Mouse (Mus musculus) cerebellum, postnatal 36 days (tissue): ENCODE measurements around the gene Ankar.
A peak's percentile ranks its signal among the peaks of the same experiment; 100 is the strongest.

Source experiments
- DNase-seq, 2 experiments: peaks; one replicate each; pipeline ENCODE4 v3.0.0; 2021 to 2022; ENCODE audit warnings: mixed read lengths in 2 of 2

The Ankar gene

GRCm38 (mm10) chr1:72710753-72711653 lies 10.6 kb upstream of the Ankar start, which contains the start of gene Rpl37a:
TSS of gene Rpl37a (plus strand) at chr1:72711290.
- DNase-seq: peak; percentile 95 to 97

- no peak for DNase-seq
Measured at GRCm38 (mm10) chr1:72707525-72707924, 7.1 kb upstream of the Ankar start.

GRCm38 (mm10) chr1:72698651-72699050 lies 1.7 kb downstream of the Ankar start:
- DNase-seq: peak in 1 of 2 experiments; percentile 14

GRCm38 (mm10) chr1:72696256-72696655 lies 4.1 kb downstream of the Ankar start:
- no peak for DNase-seq

- no peak for DNase-seq
Measured at GRCm38 (mm10) chr1:72673070-72673469, 27.3 kb downstream of the Ankar start.

- DNase-seq: peak; percentile 48 to 63
Measured at GRCm38 (mm10) chr1:72640658-72641410, 59.5 kb downstream of the Ankar start.

GRCm38 (mm10) chr1:72635221-72635620 lies 65.2 kb downstream of the Ankar start:
- no peak for DNase-seq

GRCm38 (mm10) chr1:72612172-72612571 lies 88.2 kb downstream of the Ankar start:
- DNase-seq: no peak

GRCm38 (mm10) chr1:72609887-72610877 lies 90.2 kb downstream of the Ankar start:
- DNase-seq: no peak

GRCm38 (mm10) chr1:72609129-72609528 lies 91.2 kb downstream of the Ankar start:
- no peak for DNase-seq

GRCm38 (mm10) chr1:72606186-72606673 lies 94.1 kb downstream of the Ankar start:
- no peak for DNase-seq

GRCm38 (mm10) chr1:72602803-72603202 lies 97.6 kb downstream of the Ankar start:
- no peak for DNase-seq

- DNase-seq: no peak
Measured at GRCm38 (mm10) chr1:72602186-72602585, 98.2 kb downstream of the Ankar start.

- DNase-seq: no peak
Measured at GRCm38 (mm10) chr1:72601233-72601632, 99.1 kb downstream of the Ankar start.

GRCm38 (mm10) chr1:72600778-72601177 lies 99.6 kb downstream of the Ankar start:
- no peak for DNase-seq

- DNase-seq: no peak
Measured at GRCm38 (mm10) chr1:72599146-72600101, 101.0 kb downstream of the Ankar start.

- no peak for DNase-seq
Measured at GRCm38 (mm10) chr1:72596231-72596630, 104.1 kb downstream of the Ankar start.

- no peak for DNase-seq
Measured at GRCm38 (mm10) chr1:72595686-72596085, 104.7 kb downstream of the Ankar start.

GRCm38 (mm10) chr1:72593340-72593951 lies 106.9 kb downstream of the Ankar start:
- DNase-seq: peak; percentile 56 to 60
